Mouse (Mus musculus): ENCODE measurements around the gene Col17a1. TPM values are rescaled to one million over a fixed set of nuclear protein-coding genes. Genes with fewer than 3 reads are reported as not detected.

Col17a1 gene
- polyA plus RNA-seq, 1 experiment from 2014 or later: 40.6 TPM

DNA sequence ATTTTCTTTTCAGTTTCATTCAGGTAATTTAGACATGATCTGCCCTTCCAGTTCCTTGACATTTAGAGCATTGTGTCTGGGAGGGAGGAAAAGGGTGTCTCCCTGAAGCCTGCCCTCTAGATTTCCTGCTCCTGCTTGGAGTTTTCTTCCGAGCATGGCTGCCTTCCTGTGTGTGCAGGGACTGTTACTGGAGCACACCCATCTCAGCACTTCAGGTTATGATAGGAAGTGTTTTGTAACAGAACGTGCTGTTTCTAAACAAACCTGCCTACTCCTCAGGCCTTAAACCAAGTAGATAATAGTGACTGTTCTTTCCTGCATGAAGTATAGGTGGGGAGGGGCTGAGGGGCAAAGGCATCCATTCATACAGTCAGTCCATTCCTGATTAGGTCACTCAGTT lies 48.0 kb downstream of the Col17a1 start:
- Histone ChIP-seq H3K36me3 (peaks cover 67% of the 10 kb centered on the region), H3K4me3 (replicated peaks) (no peak overlapping the region)
- no peak for ATAC-seq (ENCODE audit: insufficient number of reproducible peaks, low FRiP score, low TSS enrichment, low read depth)

DNA sequence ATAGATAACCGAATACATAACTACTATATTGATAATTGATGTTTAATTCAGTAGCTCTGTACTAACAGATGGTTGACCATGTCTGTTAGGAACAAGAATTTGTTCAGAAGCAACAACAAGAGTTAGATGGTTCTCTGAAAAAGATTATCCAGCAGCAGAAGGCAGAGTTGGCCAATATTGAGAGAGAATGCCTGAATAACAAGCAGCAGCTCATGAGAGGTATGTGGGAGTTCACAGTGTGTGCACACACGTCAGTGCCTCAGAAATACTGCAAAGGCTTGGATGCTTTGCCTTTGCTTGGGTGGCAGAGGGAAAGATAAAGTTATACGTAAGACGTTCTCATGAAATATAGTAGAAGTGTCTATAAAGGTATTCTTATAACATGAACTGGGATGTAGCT lies 56.5 kb downstream of the Col17a1 start:
- 88% methylated on average over 4 of the region's 4 CpGs for WGBS
- H3K4me3 ChIP-seq (replicated peaks): no peak overlapping the region
- no peak overlapping the region for H3K9ac ChIP-seq
- no peak for ATAC-seq (ENCODE audit: insufficient number of reproducible peaks, low FRiP score, low TSS enrichment, low read depth)
- H3K36me3 ChIP-seq: peaks cover 38% of the 10 kb centered on the region
- H3K9me3 ChIP-seq (replicated peaks): no peaks in the 10 kb centered on the region
- H3K27ac ChIP-seq (replicated peaks): no peak overlapping the region
- H3K4me1 ChIP-seq: no peaks in the 10 kb centered on the region
- H3K27me3 ChIP-seq: no peaks in the 10 kb centered on the region
- no peak overlapping the region for H3K4me2 ChIP-seq (replicated peaks)

More for the DNA sequence above, 48.0 kb downstream of the Col17a1 start:
- Histone ChIP-seq H3K9ac (no peak overlapping the region), H3K27me3 (no peaks in the 10 kb centered on the region), H3K27ac (replicated peaks) (no peak overlapping the region), H3K4me2 (replicated peaks) (no peak overlapping the region), H3K9me3 (replicated peaks) (no peaks in the 10 kb centered on the region), H3K4me1 (no peaks in the 10 kb centered on the region)
- WGBS: 60% methylated on average over 2 of the region's 2 CpGs

DNA sequence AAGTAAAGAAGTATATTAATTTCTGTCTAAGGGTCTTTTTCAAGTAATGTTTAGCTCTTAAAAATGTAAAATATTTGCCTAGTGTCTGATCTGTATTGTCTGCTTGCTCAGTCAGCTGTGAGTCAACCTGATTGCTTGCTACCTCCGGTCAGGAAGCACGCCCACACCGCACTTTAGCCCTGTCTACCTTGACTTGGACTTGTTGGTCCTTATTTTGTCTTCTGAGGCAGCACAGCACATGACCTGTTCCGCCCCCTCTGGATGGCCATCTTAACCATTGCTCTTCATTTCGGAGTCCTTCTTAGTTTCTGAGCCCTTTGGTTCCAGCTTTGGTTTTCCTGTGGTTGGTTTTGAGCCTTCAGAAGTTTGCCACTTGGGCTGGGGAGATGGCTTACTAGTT lies 60.1 kb downstream of the Col17a1 start:
- Histone ChIP-seq H3K4me2 (replicated peaks) (no peak overlapping the region), H3K27me3 (no peaks in the 10 kb centered on the region), H3K27ac (replicated peaks) (no peak overlapping the region), H3K9me3 (replicated peaks) (no peaks in the 10 kb centered on the region), H3K4me3 (replicated peaks) (no peak overlapping the region), H3K9ac (no peak overlapping the region), H3K4me1 (no peaks in the 10 kb centered on the region), H3K36me3 (peaks cover 22% of the 10 kb centered on the region)
- WGBS: 92% methylated on average over 5 of the region's 5 CpGs
- ATAC-seq (ENCODE audit: insufficient number of reproducible peaks, low FRiP score, low TSS enrichment, low read depth): no peak

- no peak overlapping the region for H3K9ac ChIP-seq
- H3K4me2 ChIP-seq (replicated peaks): no peak overlapping the region
- 65% methylated on average over 5 of the region's 5 CpGs for whole genome bisulfite sequencing
- no peaks in the 10 kb centered on the region for H3K9me3 ChIP-seq (replicated peaks)
- H3K4me3 ChIP-seq (replicated peaks): no peak overlapping the region
- peaks cover 22% of the 10 kb centered on the region for H3K36me3 ChIP-seq
- no peak overlapping the region for H3K27ac ChIP-seq (replicated peaks)
- H3K4me1 ChIP-seq: no peaks in the 10 kb centered on the region
- no peak for ATAC-seq (ENCODE audit: insufficient number of reproducible peaks, low FRiP score, low TSS enrichment, low read depth)
- H3K27me3 ChIP-seq: no peaks in the 10 kb centered on the region
Measured at GRCm38 (mm10) chr19:47630381-47630780, 61.5 kb downstream of the Col17a1 start.

GRCm38 (mm10) chr19:47629068-47629467 lies 62.8 kb downstream of the Col17a1 start:
- WGBS: 60% methylated on average over 5 of the region's 5 CpGs
- H3K27ac ChIP-seq (replicated peaks): no peak overlapping the region

DNA sequence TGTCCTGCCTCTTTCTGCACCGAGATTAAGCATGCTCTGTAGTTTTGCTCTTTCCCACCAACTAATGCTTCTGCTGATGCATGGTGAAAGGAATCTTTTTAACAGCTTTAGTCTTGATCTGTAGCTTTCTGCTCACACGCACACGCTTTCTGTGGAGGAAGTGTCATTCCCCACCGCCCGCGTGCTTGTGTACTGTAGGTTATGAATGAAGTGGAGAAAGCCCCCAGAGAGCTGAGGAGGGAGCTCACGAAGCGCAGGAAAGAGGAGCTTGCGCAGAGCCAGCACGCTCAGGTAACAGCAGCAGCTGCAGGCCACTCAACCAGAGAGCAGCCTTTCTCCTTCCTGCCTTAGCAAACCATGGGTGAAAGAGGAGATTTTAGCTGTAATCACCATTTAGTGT lies 64.4 kb downstream of the Col17a1 start:
- Histone ChIP-seq H3K9me3 (replicated peaks) (no peaks in the 10 kb centered on the region), H3K4me3 (replicated peaks) (no peak overlapping the region), H3K4me2 (replicated peaks) (no peak overlapping the region), H3K27ac (replicated peaks) (no peak overlapping the region), H3K27me3 (no peaks in the 10 kb centered on the region), H3K9ac (no peak overlapping the region), H3K4me1 (no peaks in the 10 kb centered on the region), H3K36me3 (peaks cover 34% of the 10 kb centered on the region)
- no peak for ATAC-seq (ENCODE audit: insufficient number of reproducible peaks, low FRiP score, low TSS enrichment, low read depth)
- WGBS: 92% methylated on average over 10 of the region's 10 CpGs

More at GRCm38 (mm10) chr19:47629068-47629467, 62.8 kb downstream of the Col17a1 start:
- H3K36me3 ChIP-seq: peaks cover 24% of the 10 kb centered on the region
- no peak overlapping the region for H3K4me2 ChIP-seq (replicated peaks)
- ATAC-seq (ENCODE audit: insufficient number of reproducible peaks, low FRiP score, low TSS enrichment, low read depth): no peak
- no peak overlapping the region for H3K9ac ChIP-seq
- H3K27me3 ChIP-seq: no peaks in the 10 kb centered on the region
- H3K4me1 ChIP-seq: no peaks in the 10 kb centered on the region
- no peak overlapping the region for H3K4me3 ChIP-seq (replicated peaks)
- no peaks in the 10 kb centered on the region for H3K9me3 ChIP-seq (replicated peaks)

- no peaks in the 10 kb centered on the region for H3K27me3 ChIP-seq
- WGBS: 56% methylated on average over 10 of the region's 10 CpGs
- H3K4me2 ChIP-seq (replicated peaks): no peak overlapping the region
- H3K4me1 ChIP-seq: no peaks in the 10 kb centered on the region
- no peak overlapping the region for H3K4me3 ChIP-seq (replicated peaks)
- ATAC-seq (ENCODE audit: insufficient number of reproducible peaks, low FRiP score, low TSS enrichment, low read depth): no peak
- no peak overlapping the region for H3K27ac ChIP-seq (replicated peaks)
- no peaks in the 10 kb centered on the region for H3K9me3 ChIP-seq (replicated peaks)
- peaks cover 50% of the 10 kb centered on the region for H3K36me3 ChIP-seq
- H3K9ac ChIP-seq: no peak overlapping the region
Measured at GRCm38 (mm10) chr19:47624940-47625711, 66.8 kb downstream of the Col17a1 start.

GRCm38 (mm10) chr19:47621478-47621877 lies 70.4 kb downstream of the Col17a1 start:
- H3K4me1 ChIP-seq: no peaks in the 10 kb centered on the region
- H3K4me3 ChIP-seq (replicated peaks): no peak overlapping the region
- H3K27me3 ChIP-seq: no peaks in the 10 kb centered on the region
- WGBS: 78% methylated on average over 8 of the region's 8 CpGs
- H3K27ac ChIP-seq (replicated peaks): no peak overlapping the region
- peaks cover 67% of the 10 kb centered on the region for H3K36me3 ChIP-seq
- H3K4me2 ChIP-seq (replicated peaks): no peak overlapping the region
- no peaks in the 10 kb centered on the region for H3K9me3 ChIP-seq (replicated peaks)
- ATAC-seq (ENCODE audit: insufficient number of reproducible peaks, low FRiP score, low TSS enrichment, low read depth): no peak
- H3K9ac ChIP-seq: no peak overlapping the region

- ATAC-seq (ENCODE audit: insufficient number of reproducible peaks, low FRiP score, low TSS enrichment, low read depth): no peak
- no peak overlapping the region for H3K4me2 ChIP-seq (replicated peaks)
- no peaks in the 10 kb centered on the region for H3K9me3 ChIP-seq (replicated peaks)
- H3K4me3 ChIP-seq (replicated peaks): no peak overlapping the region
- H3K9ac ChIP-seq: no peak overlapping the region
- WGBS: 47% methylated on average over 7 of the region's 7 CpGs
- H3K36me3 ChIP-seq: peaks cover 37% of the 10 kb centered on the region
- H3K27me3 ChIP-seq: no peaks in the 10 kb centered on the region
- no peaks in the 10 kb centered on the region for H3K4me1 ChIP-seq
- no peak overlapping the region for H3K27ac ChIP-seq (replicated peaks)
Measured at GRCm38 (mm10) chr19:47613442-47613841, 78.5 kb downstream of the Col17a1 start.

GRCm38 (mm10) chr19:47608513-47608912 lies 83.4 kb downstream of the Col17a1 start:
- Histone ChIP-seq H3K4me1 (no peaks in the 10 kb centered on the region), H3K27ac (replicated peaks) (no peak overlapping the region), H3K4me3 (replicated peaks) (no peak overlapping the region), H3K27me3 (no peaks in the 10 kb centered on the region), H3K4me2 (replicated peaks) (no peak overlapping the region), H3K36me3 (peaks cover 6% of the 10 kb centered on the region), H3K9me3 (replicated peaks) (no peaks in the 10 kb centered on the region), H3K9ac (no peak overlapping the region)
- 59% methylated on average over 3 of the region's 3 CpGs for WGBS
- no peak for ATAC-seq (ENCODE audit: insufficient number of reproducible peaks, low FRiP score, low TSS enrichment, low read depth)

Data from embryonic facial prominence, embryonic 15.5 days (tissue).